Mouse (Mus musculus) layer of hippocampus, postnatal 36 days (tissue): ENCODE results near the gene Blvrb. TPM values are rescaled to one million over a fixed set of nuclear protein-coding genes. Genes with fewer than 3 reads are reported as not detected.

Source experiments
- DNase-seq, 2 experiments: peaks; one replicate each; pipeline ENCODE4 v3.0.0; 2022
- total RNA-seq, 2 experiments: library from RNA; stranded (reverse); gene quantifications; 2 replicates each; pipeline ENCODE4 v1.2.3; 2021

Blvrb gene
- total RNA-seq, 2 experiments from 2014 or later, result 16.0 to 20.0 TPM

DNA sequence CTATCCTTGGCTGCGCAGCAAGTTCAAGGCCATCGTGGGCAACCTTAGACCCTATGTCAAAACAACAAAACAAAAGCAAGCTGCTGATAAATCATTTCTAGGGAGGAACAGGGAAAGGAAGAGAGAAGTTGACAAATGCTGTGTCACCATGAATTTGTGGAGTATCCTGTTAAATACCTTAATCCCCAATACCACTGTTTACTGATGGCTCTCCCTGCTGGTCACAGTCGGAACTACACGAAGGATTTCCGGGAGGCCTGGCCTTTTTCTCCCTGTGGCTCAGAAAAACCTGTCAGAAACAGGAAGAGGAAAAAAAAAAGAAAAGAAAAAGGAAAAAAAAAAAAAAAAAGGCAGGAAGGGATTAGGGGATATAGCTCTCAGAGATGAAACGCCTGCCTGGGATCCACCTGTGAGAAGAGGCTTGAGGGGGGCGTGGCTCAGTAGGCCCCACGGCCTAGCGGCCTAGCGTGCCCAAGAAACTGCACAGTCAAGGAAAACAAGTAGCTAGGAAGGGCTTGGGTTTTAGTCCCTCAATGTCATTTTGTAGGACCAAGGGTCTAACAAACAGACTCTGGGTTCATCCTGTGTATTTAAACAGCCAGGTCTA lies 1.6 kb downstream of the Blvrb start:
- peak; percentile 56 to 65 for DNase-seq

DNA sequence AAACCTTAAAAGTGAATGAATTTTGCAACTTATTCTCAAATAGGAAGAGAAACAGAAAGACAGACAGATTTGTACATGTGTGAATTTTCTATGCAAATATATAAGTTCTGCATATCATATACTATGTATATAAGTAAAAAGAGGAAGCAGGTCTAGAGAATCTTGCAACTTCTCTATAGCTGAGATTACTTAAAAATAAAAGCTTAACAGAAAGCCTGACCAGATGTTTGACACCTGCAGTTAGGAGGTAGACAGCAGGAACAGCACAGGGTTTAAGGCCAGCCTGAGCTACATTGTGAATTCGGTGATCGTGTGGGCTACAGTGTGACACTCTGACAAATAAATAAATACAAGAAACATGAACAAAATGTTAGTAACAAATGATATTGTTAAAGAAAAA lies 3.6 kb downstream of the Blvrb start:
- DNase-seq, result no peak

DNA sequence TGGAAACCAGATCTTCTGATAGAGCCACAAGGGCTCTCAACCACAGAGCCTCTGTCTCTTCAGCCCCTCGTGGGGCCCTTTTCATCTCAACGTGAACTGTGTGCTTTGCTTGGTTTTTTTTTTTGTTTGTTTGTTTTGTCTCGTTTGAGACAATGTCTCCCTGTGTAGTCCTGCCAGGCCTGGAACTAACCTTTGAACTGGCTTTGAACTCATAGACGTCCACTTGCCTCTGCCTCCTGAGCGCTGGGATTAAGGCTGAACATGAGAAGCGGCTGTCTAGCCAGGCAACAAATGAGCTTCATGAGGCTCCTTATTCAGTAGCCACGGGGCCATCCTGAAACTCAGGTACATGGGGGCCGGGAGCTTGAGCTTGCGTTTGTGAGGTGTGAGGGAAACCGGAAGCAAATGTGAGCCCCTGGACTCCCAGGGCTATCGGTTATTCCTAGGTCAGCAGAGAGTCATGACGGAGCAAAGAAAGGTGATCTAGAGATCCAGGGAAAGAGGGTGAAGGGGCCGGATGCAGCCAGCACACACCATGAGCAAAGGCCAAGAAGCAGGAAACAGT lies 4.5 kb downstream of the Blvrb start:
- DNase-seq, result no peak

DNA sequence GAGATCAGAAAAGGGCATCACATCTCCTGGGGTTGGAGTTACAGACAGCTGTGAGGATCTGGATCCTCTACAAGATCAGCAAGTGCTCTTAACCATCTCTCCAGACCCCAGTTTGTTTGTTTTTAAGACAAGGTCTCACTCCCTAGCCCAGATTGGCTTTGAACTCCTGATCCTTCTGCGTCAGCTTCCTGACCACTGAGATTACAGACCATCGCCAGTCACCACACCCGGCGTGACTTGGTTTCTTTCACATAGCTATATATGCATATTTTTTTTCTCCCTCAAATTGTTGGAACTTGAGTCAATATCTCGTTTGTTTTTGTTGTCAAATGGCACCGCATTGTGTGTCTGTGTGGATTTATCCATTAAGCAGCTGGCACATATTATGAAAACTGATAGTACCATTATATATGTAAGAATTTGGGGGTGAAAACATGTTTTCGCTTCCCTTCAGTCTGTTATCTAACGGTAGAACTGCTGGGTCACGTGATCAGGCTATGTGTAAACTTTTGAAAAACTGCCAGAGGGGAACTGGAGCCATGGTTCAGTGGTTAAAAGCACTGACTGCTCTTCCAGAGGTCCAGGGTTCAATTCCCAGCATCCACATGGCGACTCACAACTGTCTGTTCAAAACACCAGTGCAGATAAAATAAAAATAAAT lies 6.8 kb downstream of the Blvrb start:
- DNase-seq, result no peak

DNA sequence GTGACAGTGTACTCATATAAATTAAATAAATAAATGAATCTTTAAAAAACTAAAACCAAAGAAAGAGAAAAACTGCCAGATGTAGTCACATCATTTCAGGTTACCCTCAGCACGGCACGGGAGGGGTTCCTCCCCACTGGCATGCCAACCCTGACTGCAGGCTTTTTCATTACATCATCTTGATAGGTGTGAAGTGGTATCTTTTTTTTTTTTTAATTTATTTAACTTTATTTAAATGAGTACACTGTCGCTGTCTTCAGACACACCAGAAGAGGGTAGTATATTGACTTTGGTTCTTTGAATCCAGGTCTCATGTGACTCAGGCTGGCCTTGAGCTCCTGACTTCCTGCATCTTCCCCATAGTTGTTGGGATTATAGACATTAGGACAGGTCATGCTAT lies 7.5 kb downstream of the Blvrb start:
- no peak for DNase-seq

DNA sequence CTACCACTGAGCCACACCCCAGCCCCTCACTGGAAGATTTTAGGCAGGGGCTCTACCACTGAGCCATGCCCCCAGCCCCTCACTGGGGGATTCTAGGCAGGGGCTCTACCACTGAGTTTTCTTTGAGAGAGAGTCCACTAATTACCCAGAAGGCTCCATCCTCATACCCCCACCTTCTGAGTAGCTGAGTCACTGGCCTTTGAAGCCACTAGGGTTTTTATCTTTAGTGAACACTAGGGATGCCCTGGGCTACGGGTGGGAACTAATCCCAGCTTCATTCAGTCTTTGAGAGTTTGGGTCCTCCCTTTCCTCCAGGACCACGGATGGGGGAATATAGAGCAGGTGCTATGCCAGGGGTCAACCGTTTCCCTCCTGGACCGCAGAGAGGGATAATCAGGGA lies 10.8 kb downstream of the Blvrb start:
- no peak for DNase-seq

DNA sequence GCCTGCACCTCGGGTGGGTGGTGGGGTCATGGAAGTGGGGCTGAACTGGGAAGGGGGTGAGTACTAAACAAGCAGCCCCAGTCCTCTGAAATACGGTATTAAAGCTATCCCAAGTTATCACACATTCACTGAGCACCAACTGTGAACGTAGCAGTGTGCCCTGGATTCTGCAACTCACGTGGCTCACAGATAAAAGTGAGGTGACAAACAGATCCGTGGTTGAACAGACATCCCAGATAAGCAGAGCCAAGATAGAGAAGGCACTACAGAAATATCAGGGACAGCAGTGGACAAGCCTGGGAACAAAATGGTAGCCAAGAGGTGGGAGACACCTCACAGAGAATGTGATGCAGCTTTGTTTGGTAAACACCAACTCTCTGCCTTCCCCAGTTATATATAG lies 11.9 kb downstream of the Blvrb start:
- no peak for DNase-seq

DNA sequence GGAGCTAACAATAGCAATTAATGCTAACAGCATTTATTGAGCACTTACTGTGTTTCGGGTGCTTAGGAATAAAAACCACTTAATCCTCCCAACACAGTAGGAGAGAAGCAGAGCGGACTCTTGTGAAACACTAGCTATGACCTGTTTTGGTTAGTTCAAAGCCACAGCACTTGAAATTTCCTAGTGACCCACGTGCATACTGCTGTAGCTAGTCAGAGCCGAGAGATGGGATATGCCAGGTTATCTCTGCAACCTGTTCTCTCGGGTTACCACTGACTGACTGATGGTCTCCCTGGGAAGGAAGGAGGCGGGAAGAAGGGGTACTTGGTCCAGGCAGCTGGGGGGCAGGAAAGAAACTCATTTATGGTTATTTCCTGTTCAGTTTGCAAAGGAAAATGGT lies 12.7 kb downstream of the Blvrb start:
- no peak for DNase-seq

DNA sequence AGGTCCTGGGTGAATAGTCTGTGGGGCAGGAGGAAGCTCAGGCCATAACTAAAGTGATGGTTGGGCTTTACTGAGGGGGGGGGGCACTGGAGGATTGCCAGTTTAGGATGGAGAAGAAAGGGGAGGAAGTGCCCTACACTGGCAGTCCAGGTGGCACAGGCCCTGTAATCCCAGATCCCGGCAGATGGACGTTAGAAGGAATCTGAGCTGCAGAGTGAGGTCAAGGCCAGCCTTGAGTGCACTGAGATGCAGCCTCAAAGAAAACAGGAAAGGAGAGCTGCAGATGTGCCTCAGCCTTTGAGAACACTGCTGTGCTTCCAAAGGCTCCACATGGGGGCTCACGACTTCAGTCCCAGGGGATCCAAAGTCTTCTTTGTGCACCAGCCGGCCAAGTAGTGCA lies 19.9 kb downstream of the Blvrb start:
- DNase-seq, result no peak

DNA sequence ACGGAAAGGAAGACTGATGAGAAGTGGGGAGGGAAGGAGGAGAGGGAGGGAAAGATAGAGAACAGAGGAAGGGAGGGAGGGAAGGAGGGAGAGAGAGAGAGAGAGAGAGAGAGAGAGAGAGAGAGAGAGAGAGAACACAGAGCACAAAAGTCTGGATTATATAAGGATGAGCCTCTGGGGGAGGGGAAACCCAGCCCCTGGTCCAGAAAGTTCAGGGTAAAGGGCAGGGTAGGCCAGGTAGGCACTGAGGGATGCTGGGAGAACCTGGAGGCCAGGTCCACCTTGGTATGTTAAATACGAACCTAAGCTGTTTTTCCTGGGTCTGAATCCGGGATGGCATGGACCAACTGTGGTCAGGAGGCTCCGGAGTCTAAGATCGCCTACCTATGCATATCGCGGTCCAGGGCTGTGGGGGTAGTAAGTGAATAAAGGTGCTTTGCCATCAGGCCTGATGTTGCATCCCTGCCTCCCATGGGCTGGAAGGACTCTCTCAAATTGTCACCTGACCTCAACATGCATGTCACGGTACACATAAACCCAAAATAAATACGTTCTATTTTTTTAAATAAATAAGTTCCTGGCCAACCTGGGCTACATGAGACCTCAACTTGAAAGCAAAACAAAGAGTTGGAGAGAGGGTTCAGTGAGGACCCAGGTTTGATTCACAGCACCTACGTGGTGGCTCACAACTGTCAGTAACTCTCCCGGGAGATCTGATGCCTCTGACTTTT lies 23.8 kb downstream of the Blvrb start:
- no peak for DNase-seq

DNA sequence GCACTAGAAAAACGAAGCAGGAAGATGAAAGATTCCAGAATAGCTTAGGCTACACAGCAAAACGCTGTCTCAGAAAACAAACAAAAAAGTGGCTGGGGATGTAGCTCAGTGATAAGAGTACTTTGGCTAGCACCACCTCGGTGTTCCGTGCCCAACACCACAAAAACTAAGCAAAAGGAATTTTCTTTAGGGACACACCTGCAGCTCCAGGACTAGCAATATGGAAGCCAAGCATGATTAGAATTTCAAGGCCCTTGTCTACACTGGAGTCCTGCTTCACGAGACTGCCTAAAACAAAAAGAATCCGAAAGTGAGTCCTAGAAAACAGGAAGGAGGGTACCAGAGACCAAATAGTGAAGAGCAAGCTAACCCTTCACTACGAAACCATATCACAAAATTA lies 24.8 kb downstream of the Blvrb start:
- no peak for DNase-seq

DNA sequence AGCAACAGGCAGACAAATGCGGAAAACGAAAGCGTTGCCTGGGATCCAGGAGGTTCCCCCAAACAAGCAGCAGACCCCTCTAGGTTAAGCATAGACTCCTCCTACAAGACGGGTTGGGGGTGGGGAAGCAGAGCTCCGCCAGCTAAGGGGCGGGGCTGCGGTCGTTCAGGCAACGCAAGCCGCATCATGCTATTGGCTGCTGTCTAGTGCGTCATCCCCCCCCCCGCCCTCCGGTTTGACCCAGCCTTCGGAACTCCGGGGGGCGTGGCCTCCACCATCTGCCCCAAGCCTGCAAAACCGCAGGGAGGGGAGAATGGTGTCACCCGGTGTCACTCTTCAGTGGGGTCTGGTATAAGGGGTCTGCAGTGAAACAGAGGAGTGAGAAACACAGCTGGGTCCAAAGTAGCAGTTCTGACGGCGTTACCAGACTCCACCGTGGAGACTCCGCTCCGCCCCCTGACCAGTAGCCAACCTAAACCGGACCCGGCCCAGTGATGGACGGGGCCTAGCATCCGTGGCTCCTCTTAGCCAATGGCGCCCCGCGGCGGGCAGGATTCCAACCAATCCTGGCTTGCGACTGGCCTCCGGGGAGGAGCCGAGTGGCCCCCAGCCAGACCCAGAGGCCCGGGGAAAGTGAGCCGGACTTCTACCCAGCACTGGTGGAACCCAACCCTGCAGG lies 25.5 kb downstream of the Blvrb start, which contains the start of gene Sertad3:
Gene Sertad3, plus strand, starts transcription at position 613 of the 679 bp plus-strand sequence.
- peak; percentile 97 for DNase-seq

DNA sequence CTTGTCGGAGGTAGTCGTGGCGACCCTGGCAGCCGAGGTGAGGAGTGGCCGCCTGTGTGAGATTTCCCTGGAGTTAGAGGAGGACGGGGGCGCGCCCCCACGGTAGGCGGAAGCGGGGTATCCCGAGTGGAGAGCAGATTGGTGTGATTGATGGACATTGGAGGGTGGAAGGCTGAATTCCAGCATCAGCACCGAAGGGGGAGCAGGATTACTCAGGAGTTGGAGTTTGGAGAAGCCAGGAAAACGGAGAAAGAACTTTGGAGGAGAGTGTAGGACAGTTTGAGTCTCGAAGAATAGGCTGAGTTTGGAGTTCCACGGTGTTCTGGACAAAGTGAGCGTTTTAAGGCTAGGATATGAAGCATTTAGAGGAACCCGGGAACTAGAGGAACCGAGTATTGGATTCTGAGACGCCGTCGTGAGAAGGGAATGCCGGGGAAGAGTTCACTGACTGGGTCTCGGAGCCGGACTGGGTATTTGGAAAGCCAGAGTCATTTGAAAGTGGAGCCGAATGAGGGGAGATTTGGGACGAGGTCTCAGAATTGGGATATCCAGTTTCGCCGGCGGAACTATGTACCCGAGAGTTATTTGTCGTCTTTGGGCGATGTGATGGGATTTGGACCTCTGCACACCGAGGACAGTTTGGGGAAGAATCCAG lies 26.2 kb downstream of the Blvrb start:
- no peak for DNase-seq

DNA sequence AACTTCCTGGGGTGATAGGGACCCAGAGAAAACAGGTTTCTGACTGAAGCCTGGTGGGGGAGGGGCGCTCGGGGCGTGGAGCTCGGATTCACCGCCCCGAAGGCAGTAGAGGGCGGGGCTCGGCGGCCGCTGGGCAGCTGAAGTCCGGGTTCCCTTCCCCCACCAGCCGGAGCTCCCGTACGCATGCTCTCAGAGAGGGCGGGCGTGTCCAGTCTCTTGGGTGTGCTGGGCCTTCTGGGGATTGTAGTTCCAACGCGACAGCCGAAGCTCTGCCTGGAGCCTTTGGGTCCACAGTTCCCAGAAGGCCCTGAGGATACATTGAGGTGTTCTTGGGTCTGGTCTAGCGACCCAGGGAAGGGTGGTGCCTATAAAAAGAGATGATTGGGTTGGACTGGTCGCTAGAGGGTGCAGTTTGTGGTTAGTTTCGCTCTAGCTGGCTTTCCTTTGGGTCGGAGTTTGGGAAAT lies 26.7 kb downstream of the Blvrb start:
- peak; percentile 95 to 96 for DNase-seq

DNA sequence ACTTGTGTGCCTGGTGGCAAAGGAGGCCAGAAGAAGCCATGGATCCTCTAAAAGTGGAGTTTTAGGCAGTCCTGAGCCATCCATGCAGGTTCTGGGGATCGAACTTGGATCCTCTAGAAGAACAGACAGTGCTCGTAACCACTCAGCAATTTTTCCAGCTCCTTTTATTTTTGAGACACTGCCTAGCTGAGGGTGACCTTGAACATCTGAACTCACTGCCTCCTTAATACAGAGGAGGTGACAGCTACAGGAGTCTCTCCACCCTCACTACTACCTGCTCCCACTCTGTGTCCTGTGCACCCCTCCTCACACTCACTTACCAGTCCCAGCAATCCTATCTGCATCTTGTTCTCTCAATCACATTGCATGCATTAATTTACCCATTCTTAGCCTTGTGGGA lies 27.8 kb downstream of the Blvrb start:
- no peak for DNase-seq

DNA sequence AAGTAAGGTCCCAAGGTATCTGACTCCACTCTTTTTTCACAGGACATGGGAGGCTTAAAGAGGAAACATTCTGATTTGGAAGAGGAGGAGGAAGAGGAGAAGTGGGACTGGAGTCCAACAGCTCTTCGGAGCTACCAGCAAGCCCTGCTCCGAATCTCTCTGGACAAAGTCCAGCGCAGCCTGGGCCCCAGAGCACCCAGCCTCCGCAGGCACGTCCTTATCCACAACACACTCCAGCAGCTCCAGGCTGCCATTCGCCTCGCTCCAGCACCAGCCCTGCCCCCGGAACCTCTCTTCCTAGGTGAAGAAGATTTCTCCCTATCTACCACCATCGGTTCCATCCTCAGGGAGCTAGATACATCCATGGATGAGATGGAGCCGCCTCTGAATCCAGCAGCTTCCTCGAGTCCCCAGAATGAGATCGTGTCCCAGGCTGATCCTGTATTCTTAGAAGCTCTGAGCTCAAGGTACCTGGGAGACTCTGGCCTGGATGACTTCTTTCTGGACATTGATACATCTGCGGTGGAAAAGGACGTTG lies 28.4 kb downstream of the Blvrb start:
- DNase-seq, result no peak

DNA sequence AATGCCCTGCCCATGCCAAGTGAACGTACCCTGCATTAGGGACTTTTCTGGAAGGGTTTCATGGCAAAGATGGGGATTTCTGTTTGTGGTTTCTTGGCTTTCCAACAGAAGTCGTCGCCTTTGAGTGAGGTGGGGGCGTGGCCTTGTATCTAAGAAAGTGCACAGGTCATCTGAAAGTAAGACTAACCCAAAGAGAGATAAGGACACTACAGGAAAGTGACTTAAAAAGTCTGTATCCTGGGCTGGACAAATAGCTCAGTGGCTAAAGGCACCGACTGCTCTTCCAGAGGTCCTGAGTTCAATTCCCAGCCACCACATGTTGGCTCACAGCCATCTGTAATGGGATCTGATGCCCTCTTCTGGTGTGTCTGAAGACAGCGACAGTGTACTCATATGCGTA lies 30.8 kb downstream of the Blvrb start:
- DNase-seq, result no peak

DNA sequence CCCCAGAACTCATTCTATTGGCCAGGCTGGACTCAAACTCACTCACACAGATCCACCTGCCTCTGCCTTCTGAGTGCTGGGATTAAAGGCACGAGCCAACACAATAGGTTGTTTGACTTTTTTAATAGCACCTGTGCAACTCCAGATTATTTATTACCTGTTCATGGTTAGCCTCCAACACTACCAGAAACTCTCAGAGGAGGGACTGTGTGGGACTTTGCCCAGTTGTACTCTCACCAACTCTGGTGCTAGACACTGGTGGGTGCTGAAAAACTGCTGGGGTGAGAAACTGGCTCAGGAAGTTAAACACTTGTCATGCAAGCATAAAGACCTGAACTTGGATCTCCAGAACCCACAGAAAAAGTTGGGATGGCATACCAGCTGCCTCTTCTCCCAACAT lies 32.0 kb downstream of the Blvrb start:
- no peak for DNase-seq

DNA sequence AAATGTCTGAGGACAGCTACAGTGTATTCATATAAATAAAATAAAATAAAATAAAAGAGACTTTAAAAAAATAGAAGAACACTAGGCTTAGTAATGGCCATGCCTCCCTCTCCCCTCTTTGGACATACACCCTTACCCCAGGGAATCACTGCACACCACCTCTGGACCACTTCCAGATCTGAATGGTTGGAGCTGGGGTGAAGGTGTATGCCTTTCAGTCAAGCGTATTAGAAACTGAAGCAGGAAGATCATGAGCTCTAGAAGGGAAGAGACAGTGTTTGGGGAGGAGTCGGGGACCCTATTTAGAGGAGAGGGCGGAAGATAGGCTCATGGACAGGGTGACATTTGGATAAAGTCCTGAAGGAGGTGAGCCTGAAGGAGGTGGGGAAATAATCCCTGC lies 32.7 kb downstream of the Blvrb start:
- DNase-seq, result no peak

DNA sequence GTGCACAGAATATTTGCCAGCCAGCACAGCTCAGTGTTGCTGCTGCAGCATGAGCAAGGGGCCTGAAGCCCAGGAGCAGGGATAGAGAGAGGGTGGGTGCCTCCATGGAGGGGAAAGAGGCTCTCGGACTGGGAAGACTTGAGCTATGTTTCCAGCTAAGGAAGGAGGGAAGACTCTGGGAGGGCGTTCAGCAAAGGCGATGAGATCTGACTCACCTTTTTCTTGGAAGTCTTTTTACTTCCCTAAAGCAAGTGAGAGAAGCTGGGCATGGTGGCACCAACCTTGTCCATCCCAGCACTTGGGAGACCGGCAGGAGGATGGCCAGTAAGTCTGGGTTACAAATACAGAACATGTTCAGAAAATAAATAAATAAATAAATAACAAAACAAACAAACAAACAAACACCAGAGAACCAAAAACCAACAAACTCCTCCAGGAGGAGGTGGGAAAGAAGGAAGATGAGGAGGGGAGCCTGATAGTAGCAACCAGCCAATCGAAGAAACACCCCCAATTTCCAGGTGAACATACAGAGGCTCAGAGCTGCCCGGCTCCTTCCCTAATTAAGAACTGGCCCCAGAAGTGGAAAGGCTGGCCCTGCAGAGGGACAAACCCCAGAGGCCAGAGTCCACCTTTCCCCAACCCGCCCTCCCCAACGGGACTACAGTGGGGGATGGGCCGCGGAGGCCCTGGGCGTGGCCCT lies 33.3 kb downstream of the Blvrb start:
- DNase-seq, result no peak

DNA sequence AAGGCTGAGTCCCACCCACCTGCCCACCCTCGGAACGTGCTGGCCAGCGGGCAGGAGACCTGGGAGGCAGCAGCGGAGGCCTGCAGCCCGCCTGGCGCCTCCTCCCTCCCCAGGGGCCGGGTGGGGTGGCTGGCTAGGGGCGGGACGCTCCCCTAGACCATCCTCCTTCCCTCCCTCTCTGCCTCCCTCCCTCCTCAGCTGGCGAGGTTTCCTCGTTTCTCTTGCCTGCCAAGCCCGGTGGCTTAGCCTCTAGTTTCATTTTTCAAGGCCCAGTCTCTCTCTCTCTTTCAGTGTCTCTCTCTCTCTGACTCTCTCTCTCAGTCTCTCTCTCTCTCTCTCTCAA lies 33.8 kb downstream of the Blvrb start:
- peak; percentile 66 to 76 for DNase-seq

DNA sequence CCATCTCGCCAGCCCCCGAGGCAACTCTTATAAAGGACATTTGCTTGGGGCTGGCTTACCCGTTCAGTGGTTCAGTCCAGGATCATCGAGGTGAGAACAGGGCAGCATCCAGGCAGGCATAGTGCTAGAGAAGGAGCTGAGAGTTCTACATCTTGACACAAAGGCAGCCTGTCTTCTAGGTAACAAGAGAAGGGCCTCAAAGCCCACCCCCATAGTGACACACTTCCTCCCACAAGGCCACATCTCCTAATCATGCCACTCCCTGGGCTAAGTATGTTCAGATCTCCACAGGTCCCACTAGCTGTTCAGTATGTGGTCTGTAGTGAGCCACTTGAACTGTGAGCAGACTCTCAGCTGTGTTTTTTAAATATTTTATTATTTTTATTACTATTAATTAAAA lies 36.1 kb downstream of the Blvrb start:
- no peak for DNase-seq
